Mouse (Mus musculus) activated CD4-positive, CD25-positive, alpha-beta regulatory T cell, adult 4 months (primary cell): ENCODE measurements around the gene Crim1. TPM values are rescaled to one million over a fixed set of nuclear protein-coding genes. Genes with fewer than 3 reads are reported as not detected.

Experiments used
- ATAC-seq: one replicate; pipeline ENCODE4 v1.8.0; 2017
- polyA plus RNA-seq, 2 experiments: library from polyadenylated mRNA; unstranded; fragments of 100-300 nt; shearing (Covaris generic); gene quantifications; one replicate each; pipeline ENCODE4 v1.2.1; 2017

The Crim1 gene
- polyA plus RNA-seq: 1 to 10 TPM; 5.6 to 7.7 TPM

DNA sequence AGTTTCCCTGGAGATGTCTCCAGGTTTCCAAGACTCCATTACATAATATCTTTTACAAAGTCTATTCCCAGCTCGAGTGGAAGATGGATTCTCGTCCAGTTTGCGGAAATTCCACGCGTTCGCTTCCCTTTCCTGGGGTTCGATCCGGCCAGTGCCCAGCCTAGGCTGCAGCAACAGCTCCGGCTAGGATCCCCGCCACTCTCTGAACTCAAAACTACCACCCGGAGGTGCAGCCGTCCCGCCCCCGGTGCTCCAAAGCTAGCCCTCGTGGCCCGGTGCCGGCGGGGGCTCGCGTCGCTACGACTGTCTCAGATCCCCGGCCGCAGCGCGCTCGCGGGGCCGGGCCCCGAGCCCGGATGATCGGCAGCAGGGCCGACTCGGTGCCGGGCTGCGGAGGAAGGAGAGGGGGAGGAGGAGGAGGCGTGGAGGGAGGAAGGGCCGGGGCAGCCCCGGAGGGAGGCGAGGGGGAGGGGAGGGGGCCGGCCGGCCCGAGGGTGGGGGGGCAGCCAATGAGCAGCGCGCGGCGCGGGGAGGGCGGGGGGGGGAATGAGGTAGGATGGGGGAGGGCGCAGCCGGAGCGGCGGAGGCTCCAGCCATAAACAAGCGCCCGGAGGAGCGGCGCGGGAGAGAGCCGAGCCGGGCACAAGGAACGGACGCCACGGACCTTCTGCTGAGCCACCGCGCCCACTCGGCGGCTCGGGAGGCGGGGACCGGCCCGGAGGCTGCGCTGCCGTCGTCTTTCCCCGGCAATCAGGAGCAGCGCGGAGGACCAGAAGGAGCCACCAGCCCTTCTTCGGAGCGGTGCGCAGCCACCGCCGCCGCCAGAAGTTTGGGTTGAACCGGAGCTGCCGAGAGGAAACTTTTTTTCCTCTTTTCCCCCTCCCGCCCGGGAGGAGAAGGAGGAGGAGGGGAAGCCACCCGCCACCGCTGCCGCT is at the start of gene Crim1:
Gene Crim1 (plus strand): TSS at position 623 of the 935 bp plus-strand sequence.
- peak; percentile 62 for ATAC-seq

DNA sequence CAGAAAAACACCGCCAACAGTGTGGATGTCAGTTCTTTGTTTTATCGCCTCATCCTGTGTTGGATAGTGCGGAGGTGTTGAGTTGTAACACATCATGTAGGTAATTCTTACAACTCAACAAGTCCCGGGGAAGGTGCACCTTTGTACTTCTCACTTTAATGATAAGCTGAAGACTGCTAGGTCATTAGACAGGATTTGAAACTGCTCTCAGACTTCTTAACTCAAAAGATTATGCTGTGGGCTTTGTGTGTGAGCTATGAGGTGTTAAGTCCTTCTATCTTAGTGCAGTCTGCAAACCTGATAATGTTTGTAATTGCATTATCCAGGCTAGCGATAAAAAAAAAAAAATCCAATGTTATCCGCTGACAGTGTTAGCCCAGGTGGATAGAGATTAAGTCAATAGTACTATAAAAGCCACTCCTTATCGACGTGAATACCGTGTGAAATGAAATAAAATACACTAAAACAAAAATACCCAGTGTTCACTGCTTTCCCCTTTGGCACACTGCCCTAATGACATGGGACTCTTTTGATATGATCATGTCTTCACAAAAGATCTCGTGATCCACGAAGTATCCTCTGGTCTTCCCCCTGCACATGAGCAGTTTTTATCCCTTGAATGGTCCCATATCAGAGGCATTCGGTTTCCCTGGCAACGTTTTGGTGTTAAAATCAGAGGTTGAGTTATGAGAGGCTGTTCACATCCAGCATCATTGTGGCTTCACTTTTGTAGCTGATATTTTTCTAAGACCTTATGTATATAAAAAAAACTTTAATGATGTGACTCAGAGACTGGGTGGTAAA is 48.4 kb upstream of the Crim1 start:
- ATAC-seq: no peak

DNA sequence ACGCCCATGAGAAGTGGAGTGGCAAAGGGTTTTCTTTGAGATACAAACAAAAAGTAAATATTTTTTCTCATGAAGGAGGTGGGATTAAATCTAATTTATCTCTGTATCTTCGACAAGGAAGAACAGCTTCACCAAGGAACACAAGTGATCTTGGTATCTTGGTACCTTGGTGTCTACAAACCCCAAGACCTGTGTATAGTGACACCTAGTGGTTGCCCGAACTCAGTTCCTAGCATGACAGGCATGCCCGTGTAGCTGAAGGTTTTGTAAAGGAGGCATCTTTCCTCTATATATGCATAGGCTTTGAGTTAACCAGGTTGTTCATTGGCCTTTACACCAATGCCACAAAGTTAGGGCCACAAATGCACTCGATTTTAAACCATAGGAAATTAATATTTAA is 36.8 kb upstream of the Crim1 start:
- peak; percentile 46 for ATAC-seq

DNA sequence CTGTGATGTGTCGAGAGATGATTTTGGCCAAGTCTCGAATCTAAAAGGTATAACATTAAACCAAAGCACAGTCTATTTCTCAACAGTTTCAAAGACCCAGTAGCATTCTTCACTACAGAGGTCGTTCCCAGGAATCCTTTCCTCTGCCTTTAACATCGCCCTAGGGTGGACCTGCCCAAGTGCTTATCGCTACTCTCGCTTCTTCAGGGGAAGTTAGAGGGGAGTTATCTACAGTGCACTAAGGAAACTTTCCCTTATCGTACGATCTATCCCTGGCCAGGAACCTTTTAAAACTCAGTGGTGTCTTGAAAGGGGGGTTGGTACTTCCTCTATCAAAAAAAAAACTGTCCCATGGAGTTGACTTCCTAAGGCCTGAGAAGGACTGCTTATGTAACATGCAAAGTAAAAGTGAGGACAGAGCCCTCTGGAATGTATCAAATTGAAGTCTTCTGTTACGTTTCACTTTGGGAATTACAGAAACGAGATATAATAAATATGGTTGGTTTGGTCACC is 36.3 kb upstream of the Crim1 start:
- no peak for ATAC-seq

DNA sequence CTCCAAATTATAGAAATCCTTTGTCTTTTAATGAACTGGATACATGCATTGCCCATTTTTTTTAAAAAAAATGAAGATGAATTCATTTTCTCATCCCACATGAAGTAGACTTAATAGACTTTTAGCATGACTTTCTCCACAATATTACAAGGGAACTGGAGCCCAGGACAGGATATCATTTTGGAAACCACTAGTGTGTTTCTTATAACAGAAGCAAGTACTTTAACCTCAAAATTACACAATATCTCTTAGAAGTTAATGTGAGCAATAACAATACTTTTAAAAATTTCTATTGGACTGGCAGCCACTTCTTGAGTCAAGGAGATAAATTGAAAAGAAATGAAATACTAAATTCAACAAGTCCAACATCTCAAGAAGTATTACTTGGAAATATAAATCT is 34.2 kb upstream of the Crim1 start:
- no peak for ATAC-seq

DNA sequence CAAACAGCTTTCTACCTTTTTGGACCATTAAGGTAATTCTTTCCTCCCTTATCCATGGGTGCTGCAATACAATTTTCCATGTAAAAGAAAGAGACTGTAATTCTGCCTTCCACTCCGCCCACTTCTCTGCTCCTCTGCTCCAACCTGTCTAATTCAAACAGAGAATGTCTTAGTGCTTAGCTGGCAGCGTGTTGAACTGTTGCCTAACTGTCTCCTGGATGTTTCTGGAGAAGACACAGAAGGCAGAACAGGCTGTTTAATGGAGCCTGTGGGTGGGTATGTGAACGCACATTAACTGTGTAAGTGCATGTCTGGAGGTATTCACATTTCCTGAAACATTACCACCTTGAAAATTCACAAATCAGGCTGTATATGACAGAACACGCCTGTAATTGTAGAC is 33.5 kb upstream of the Crim1 start:
- ATAC-seq: no peak

DNA sequence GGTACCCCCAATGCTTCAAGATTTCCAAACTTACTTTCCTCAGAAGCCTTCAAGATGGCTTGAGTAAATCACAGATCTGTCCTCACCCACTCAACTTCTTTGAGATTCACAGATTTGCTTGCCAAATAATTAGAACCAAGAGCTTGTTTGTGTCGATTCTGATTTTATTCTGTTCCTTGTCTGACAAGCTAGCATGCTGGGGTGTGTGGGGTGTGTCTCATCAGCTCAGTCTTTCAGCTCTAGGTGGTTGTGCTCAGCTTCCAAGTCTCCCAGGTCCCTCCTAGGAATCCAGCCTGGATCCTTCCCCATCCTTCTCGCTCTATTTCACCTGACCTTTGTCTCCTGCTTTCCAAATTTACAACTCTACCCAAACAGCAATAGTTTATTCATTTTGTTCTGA is 27.7 kb upstream of the Crim1 start:
- ATAC-seq: no peak

DNA sequence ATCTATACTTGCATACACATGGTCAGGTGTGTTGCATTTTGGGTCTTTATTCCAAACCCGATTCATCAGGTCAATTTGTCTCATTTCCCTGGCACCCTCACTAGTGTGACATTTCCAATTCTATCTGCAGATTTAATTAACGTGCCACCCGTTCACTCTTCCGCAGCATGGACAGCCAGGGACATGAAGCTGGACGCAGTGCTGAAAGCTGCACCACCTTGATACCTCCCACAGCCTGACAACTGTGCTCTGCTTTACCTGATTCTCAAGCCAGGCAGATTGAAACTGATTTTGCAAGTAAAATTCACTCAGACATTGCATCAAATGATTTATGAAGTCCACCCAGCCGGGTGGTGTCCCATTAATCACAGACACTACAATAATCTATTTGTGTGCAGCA is 19.3 kb upstream of the Crim1 start:
- no peak for ATAC-seq

DNA sequence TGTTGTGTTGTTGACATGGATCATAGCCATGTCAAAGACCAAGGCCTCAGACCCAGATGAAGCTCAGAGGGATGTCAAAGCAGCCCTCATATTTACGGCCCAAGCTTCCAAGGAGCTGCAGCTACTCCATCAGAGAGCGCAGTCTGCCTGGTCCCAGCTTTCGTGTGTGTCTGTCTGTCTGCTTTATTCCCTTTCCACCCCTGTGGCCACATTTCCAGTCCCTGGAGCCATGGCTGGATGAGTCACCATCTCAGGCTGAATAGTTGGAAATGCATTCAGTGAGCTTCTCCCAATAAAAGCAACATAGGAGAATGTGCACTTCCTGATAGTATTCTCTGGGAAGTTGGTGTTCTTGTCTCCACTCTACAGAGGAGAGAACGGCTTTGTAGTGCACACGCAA is 3.9 kb upstream of the Crim1 start:
- no peak for ATAC-seq

DNA sequence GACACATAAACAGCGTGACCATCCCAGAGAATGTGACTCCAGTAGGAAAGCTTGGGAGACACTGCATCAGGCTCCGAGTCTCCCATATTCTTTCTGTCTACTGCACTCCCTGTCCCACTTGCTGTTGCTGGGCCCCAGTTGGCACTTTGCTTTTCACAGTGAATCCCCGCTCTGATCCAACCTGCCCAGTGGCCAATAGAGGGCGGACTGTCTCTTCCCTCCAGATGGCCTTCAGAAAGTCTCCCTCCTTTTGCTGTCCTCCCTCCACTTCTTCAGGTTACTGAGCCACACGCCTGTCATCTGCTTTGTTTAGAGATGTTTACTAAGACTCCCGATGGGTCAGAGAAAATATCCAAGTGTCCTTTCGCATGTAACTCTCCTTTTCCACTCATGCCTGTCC is 2.9 kb upstream of the Crim1 start:
- no peak for ATAC-seq

DNA sequence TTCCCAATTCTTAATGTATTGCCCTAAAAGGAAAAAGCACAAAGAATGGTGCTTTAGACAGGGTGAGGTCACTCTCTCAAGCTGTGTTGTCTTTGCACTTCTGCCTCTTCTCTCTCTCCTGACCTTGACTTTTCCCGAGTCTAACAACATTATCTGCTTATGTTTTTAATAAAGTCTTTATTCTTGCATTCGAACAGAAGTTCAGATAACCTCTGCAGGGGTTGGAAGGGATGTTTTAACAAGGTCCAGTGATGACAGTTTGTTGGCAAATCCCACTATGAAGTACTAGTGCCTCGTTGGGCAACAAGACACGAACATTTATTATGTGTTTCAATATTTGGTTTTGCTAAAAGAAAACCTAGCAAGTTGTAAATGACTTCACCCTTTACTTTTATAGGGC is 1.9 kb upstream of the Crim1 start:
- ATAC-seq: no peak

DNA sequence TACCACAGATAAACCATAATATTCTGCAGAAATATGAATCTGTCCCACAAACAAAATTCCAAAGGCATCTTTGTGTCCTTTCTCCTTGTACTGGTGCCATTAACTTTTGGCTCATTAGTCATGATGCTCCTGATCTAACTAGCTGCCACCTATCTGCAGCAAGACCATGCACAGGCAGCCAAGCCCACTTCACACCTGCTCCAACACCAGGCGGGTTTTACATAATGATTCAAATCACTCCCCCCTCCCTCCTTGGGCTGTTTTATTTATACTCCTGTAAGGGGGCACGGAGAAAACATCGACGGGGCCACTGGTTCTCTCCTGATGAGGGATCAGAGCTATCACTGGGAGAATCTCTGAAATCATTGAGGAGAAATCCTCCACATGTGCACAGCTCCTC is 1.2 kb upstream of the Crim1 start:
- ATAC-seq: no peak

DNA sequence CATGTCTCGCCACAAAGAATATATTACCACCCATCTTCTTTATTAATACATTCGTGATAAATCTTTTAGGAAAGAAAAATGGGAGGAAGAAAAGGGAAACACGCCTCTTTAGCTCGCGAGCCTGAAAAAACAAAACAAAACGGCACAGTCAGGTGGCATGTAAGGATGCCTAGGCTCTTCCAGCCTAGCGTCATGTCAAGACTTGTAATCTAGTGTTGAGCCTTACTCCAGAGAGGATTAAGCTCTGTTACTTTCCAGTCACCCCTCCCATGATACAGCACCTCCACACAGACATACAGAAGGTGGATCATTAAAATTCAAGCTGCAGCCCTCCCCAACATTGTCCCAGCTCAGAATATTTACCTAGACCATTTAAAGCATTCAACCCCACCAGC is 820 bp upstream of the Crim1 start:
- no peak for ATAC-seq

DNA sequence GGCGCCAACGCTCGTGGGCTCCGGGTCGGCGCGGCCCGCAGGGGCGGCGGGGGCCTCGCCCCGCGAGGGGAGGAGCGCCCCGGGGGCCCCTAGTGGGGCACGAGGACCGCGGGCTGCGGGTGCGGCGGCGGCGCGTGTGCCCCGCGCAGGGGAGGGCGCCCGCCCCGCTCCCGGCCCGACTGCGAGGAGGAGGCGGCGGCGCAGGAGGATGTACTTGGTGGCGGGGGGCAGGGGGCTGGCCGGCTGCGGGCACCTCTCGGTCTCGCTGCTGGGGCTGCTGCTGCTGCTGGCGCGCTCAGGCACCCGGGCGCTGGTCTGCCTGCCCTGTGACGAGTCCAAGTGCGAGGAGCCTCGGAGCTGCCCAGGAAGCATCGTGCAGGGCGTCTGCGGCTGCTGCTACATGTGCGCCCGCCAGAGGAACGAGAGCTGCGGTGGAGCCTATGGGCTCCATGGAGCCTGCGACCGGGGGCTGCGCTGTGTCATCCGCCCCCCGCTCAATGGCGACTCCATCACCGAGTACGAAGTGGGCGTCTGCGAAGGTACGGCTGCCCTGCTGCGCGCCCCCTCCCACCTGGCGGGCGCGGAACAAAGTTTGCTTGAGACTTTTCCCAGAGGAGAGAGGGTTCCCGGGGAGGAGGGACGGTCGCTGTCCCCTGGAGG is 643 bp downstream of the Crim1 start:
- ATAC-seq: peak; percentile 44

DNA sequence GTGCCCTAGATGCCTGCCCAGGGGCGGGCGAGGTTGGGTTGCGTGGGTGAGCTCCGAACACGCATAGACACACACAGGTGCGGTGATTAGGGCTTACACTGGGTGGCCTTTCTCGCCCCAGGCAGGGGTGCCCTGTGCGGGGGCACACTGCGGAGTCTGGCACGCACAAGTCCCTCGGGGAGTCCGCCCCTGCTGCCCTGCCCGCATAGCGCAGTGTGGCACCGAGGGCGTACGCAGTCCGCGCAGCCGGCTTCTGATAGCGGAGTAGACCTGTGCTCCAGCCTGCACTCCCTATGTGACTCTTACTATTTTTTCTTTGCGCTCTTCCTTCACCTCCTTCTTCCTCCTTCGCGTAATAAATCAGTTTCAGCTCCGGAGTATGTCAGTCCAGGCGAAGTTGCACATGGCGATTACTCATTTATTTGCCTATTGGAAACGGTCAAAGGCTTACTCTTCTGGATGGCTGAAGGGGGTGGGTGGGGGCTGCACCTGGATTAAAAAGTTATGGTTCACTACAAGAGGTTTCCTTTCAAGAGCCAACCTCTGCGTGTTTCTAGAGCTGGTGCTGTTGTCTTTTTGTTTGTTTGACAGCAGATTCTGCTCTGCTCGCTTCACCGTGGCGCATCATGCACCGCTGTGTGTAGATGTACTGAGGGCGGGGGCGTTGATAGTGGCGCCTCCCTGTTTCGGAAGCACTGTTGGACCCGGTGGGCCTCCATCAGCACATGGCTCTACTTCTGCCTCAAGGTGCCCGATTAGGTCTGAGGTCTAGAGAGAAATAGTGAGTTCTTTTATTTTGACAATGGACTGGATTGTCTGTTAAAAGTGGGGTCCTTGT is 1.4 kb downstream of the Crim1 start:
- ATAC-seq: peak; percentile 28

DNA sequence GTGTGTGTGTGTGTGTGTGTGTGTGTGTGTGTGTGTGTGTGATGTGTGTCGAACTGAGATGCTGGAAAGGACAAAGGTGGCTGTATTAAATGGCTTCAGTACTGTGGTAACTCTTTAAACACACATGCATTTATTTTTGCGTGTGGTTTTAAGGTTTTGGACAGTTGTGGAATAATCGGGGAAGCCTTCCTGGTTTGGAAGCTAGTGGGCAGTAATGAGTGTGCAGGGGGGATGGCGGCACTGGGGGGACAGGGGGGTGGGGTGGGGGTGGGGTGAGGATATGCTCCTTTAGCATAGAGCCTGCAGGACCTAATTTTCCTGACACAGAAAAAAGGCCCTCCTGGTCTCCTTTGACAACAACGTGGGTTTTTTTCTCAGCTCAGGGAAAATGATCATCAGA is 2.2 kb downstream of the Crim1 start:
- no peak for ATAC-seq

DNA sequence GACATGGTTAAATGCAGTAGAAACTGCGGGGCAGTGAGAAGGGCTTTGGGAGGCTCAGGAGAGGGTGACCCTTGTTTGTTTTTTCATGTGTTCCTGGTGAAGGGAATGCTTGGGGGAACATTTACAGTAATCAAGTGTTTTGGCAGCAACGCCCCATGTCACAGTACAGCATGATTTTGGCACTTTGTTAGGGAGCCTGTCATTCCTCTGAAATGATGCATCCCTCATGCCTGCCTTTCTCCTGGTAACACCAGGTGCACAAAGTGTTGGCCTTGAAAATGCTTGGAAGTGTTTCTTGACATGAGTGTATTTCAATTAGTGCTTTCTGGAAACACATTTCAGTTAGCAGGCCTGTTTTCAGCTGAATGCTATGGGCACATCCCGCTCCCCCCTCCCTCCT is 2.7 kb downstream of the Crim1 start:
- no peak for ATAC-seq

DNA sequence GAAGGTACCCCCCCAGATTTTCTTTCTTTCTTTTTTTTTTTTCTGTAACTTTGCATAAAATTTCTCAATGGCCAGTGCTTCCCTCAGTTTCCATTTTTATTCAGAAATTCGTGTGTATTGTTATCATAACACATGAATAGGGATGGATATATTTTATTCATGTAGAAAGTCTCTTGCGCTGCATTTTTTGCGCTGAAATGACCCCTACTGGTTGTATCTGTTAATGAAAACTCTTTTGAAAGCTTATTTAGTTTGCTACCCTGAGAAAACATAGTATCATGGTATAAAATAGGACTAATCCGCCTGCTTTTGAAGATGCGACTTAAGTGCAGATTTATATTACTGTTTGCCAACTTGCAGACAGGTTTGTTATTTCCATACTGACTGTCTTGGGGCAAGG is 3.4 kb downstream of the Crim1 start:
- no peak for ATAC-seq

DNA sequence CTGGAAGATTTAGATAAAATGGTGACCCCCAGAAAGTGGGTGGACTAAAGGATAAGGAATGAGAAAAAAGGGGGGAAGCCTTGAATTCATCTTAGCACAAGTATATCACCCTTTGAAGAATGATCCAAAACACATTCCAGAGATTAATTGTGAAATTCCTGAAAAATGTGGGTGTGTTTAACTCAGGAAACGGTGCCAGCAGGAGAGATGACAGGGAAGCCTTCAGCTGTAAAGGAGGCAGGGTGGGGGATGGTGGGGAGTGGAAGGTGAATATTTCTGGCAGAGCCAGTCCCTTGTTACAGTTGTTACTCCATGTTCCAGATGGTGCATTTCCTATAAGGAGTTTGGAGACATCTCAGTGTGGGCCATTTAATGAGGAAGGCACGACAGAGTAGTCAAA is 6.4 kb downstream of the Crim1 start:
- no peak for ATAC-seq

DNA sequence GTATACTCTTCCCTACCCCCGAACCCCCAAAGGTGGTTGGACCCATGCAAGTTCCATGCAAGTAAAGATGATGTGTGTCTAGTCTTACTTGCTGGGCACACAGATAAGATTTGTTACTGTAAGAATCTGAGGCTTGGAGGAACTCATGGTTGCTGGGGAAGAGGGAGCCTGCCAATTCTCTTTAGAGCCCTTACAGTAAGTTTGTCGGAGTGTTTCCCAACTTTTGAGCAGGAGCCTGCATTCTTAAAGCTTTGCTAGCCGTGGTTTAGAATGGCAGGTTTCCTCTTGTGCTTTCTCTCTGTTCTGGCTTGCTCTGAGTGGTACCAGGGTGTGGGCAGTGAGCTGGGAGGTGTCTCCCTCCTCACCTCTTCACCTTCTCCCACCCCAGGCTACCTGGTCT is 7.2 kb downstream of the Crim1 start:
- no peak for ATAC-seq

DNA sequence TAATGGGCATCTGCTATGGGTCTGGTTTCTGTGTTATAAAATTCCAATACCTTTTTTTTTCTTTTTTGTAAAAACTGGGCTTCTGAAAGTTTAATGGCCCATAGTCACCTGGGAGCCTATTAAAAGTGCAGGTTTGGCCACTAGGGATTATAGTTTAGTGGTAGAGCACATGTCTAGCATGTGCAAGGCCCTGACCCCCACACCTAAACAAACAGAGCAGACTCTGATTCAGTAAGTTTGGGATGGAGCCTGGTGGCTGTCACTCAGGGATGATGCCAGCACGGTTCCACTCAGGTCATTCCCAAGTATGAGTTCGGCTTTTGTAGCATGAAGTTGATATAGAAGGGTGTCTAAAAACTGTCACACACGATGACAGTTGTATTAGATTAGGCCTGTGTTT is 8.8 kb downstream of the Crim1 start:
- no peak for ATAC-seq

DNA sequence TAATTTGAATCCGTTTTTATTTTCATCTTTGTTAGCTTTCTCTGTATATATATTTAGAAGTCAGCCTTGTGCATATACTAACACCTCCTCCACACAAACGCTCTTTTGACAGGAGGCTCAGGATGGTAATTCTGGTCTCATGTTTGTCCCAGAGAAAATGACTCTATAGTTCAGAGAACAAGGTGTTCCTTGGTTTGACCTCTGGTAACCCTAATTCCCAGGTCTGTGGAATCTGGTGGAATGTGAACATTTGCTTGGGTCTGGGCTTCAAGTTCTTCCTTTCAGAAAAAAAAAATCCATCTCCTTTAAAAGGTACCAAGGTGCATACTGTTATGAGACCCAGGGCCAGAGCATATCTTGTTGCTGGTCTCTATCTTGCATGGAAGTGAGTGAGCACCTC is 9.6 kb downstream of the Crim1 start:
- no peak for ATAC-seq
